Mouse (Mus musculus): ENCODE data around the gene Cyld. TPM values are rescaled to one million over a fixed set of nuclear protein-coding genes. Genes with fewer than 3 reads are reported as not detected.

The Cyld gene
- polyA plus RNA-seq, 1 experiment from 2014 or later, result 12.0 TPM

DNA sequence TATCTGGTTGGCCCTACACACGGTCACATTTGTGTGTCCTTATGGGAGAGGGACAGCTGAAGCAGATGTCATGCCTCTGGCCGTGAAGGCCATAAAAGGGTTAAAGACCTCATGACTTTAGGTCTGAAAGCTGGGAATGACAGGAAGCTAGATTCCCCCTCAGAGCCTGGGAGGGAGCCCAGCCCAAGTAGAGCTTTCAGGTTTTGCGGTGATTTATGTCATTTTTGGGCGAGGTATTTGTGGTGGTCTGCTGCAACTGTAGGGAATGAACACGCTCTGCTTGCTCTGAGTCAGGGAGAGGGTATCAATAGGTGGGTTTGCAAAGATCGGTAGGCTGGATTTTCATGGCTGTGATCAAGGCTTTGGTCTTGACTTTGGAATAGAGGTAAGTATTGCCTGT, 6.9 kb upstream of the Cyld start:
- WGBS, result 79% methylated on average over 6 of the region's 6 CpGs
- Histone ChIP-seq H3K9me3 (replicated peaks) (no peaks in the 10 kb centered on the region), H3K4me2 (no peak overlapping the region), H3K4me1 (replicated peaks) (no peaks in the 10 kb centered on the region), H3K4me3 (no peak overlapping the region), H3K9ac (no peak overlapping the region), H3K27ac (ENCODE audit: poor library complexity, severe bottlenecking) (no peak overlapping the region), H3K36me3 (no peaks in the 10 kb centered on the region), H3K27me3 (replicated peaks) (no peaks in the 10 kb centered on the region)
- no peak for ATAC-seq (ENCODE audit: insufficient number of reproducible peaks, low FRiP score)

DNA sequence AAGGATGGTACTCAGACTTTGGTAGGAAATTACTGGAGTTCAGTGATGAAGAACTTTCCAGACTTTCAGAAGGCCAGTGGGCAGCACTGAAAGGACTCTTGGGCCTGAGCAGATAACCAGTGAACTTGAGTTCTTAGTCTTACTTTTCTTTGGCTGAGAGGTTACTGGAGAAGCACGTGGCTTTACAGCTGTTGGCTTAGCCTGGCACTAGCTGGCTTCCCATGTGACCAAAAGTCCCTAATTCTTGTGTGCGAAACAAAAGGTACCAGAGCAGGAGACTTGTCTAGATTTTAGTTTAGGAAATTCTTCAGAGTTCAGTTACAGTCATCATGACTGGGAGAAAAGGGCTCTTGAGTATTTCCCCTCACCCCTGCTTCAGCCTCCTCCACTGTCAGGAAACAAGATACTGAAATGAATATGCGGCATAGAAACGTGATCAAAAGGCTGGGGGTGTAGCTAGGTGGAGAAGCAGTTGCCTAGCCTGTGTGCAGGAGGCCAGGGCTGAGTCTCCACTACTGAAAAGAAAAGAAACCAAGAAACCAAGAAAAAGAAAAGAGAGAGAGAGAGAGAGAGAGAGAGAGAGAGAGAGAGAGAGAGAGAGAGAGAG, 5.4 kb upstream of the Cyld start:
- no peaks in the 10 kb centered on the region for H3K27me3 ChIP-seq (replicated peaks)
- ATAC-seq (ENCODE audit: insufficient number of reproducible peaks, low FRiP score), result no peak
- 0 out of 2 replicates have a peak, but pooled peaks cover 2% of the 10 kb centered on the region for H3K4me1 ChIP-seq (replicated peaks)
- no peaks in the 10 kb centered on the region for H3K36me3 ChIP-seq
- no peak overlapping the region for H3K9ac ChIP-seq
- no peak overlapping the region for H3K27ac ChIP-seq (ENCODE audit: poor library complexity, severe bottlenecking)
- no peaks in the 10 kb centered on the region for H3K9me3 ChIP-seq (replicated peaks)
- WGBS, result 43% methylated on average over 4 of the region's 4 CpGs
- no peak overlapping the region for H3K4me3 ChIP-seq
- H3K4me2 ChIP-seq, result no peak overlapping the region

- Histone ChIP-seq H3K4me3 (no peak overlapping the region), H3K4me2 (no peak overlapping the region), H3K36me3 (no peaks in the 10 kb centered on the region), H3K4me1 (replicated peaks) (0 out of 2 replicates have a peak, but pooled peaks cover 2% of the 10 kb centered on the region), H3K9me3 (replicated peaks) (no peaks in the 10 kb centered on the region), H3K27me3 (replicated peaks) (no peaks in the 10 kb centered on the region), H3K9ac (no peak overlapping the region), H3K27ac (ENCODE audit: poor library complexity, severe bottlenecking) (no peak overlapping the region)
- WGBS, result 37% methylated on average over 7 of the region's 7 CpGs
- no peak for ATAC-seq (ENCODE audit: insufficient number of reproducible peaks, low FRiP score)
Measured at GRCm38 (mm10) chr8:88691961-88692360, 4.9 kb upstream of the Cyld start.

GRCm38 (mm10) chr8:88692866-88693265, 4.0 kb upstream of the Cyld start:
- Histone ChIP-seq H3K4me2 (no peak overlapping the region), H3K9ac (no peak overlapping the region), H3K36me3 (no peaks in the 10 kb centered on the region), H3K27ac (ENCODE audit: poor library complexity, severe bottlenecking) (no peak overlapping the region), H3K4me1 (replicated peaks) (peaks cover 5% of the 10 kb centered on the region), H3K4me3 (no peak overlapping the region), H3K9me3 (replicated peaks) (no peaks in the 10 kb centered on the region), H3K27me3 (replicated peaks) (no peaks in the 10 kb centered on the region)
- no peak for ATAC-seq (ENCODE audit: insufficient number of reproducible peaks, low FRiP score)
- 77% methylated on average over 6 of the region's 6 CpGs for WGBS

- ATAC-seq (ENCODE audit: insufficient number of reproducible peaks, low FRiP score), result no peak
- no peak overlapping the region for H3K27ac ChIP-seq (ENCODE audit: poor library complexity, severe bottlenecking)
- no peaks in the 10 kb centered on the region for H3K27me3 ChIP-seq (replicated peaks)
- H3K9ac ChIP-seq, result no peak overlapping the region
- WGBS, result 73% methylated on average over 4 of the region's 4 CpGs
- no peaks in the 10 kb centered on the region for H3K9me3 ChIP-seq (replicated peaks)
- H3K4me3 ChIP-seq, result no peak overlapping the region
- H3K4me1 ChIP-seq (replicated peaks), result peaks cover 7% of the 10 kb centered on the region
- no peak overlapping the region for H3K4me2 ChIP-seq
- no peaks in the 10 kb centered on the region for H3K36me3 ChIP-seq
Measured at GRCm38 (mm10) chr8:88693376-88693775, 3.5 kb upstream of the Cyld start.

DNA sequence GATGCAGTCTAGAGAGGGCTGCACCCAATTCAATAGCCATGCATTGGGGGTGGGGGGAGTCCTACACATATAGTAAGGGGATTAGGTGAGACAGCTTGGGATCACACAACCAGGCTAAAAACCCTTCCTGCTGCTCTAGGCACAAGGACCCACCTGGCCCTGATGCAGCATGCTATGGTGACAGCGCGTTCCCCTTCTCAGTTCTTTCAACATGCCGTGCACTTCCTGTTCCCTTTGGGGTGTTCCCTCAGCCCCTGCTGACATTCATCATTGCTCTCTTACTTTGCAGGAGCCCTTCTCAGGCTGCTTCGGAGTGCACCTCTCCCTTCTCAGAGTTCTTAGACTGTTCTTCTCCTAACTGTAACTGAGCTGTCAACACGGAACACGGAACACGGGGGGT, 2.5 kb upstream of the Cyld start:
- no peak overlapping the region for H3K9ac ChIP-seq
- H3K4me1 ChIP-seq (replicated peaks), result peaks cover 7% of the 10 kb centered on the region
- no peaks in the 10 kb centered on the region for H3K27me3 ChIP-seq (replicated peaks)
- H3K27ac ChIP-seq (ENCODE audit: poor library complexity, severe bottlenecking), result no peak overlapping the region
- H3K9me3 ChIP-seq (replicated peaks), result no peaks in the 10 kb centered on the region
- 56% methylated on average over 7 of the region's 7 CpGs for WGBS
- H3K4me3 ChIP-seq, result no peak overlapping the region
- H3K4me2 ChIP-seq, result no peak overlapping the region
- ATAC-seq (ENCODE audit: insufficient number of reproducible peaks, low FRiP score), result no peak
- no peaks in the 10 kb centered on the region for H3K36me3 ChIP-seq

DNA sequence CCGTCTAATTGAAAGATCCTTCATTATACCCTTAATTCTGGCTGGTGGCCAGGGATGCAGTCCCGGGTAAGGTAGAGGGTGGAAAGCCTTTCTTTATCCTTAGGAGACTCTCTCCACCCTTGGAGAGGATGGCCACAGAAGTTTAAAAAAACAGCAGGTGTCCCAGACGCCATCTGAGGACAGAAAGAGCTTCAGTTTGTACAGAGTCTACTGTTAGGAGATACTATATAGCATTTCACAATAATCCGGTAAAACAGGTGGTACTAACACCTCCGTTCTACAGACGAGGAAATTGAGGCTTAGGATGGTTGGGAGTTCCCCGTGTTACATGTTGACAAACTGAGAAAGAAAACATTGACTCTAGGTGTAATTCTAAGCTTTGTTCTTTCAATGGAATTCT, 600 bp upstream of the Cyld start:
- H3K9ac ChIP-seq, result no peak overlapping the region
- no peak overlapping the region; the same call in 1 of the 2 replicates for H3K27ac ChIP-seq (ENCODE audit: poor library complexity, severe bottlenecking)
- H3K4me3 ChIP-seq, result peak overlapping the region; percentile 40
- ATAC-seq (ENCODE audit: insufficient number of reproducible peaks, low FRiP score), result no peak
- H3K36me3 ChIP-seq, result no peaks in the 10 kb centered on the region
- H3K4me1 ChIP-seq (replicated peaks), result peaks cover 7% of the 10 kb centered on the region
- H3K9me3 ChIP-seq (replicated peaks), result no peaks in the 10 kb centered on the region
- H3K27me3 ChIP-seq (replicated peaks), result no peaks in the 10 kb centered on the region
- peak overlapping the region; percentile 64 for H3K4me2 ChIP-seq
- 21% methylated on average over 7 of the region's 7 CpGs for WGBS

DNA sequence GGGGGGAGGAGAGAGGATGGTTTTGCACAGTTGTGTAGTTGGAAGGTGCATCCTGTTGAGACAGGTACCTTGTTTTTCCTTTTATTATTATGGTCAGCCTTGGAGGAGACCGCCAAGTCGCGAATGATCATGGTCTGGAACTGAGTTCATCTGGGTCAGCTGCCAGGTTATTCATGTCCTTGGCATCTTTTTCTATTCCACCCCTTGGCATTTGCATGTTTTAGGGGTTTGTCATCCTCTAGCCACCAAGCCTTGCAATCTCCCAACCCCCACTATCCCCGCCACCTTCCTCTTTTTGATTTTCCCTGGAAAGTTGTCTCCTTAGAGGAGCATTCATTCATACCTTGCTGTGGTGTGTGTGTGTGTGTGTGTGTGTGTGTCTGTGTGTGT, 809 bp downstream of the Cyld start:
- peak overlapping the region; percentile 79 for H3K9ac ChIP-seq
- no peak for ATAC-seq (ENCODE audit: insufficient number of reproducible peaks, low FRiP score)
- WGBS, result 12% methylated on average over 4 of the region's 4 CpGs
- H3K9me3 ChIP-seq (replicated peaks), result no peaks in the 10 kb centered on the region
- H3K27me3 ChIP-seq (replicated peaks), result no peaks in the 10 kb centered on the region
- peaks cover 7% of the 10 kb centered on the region for H3K4me1 ChIP-seq (replicated peaks)
- H3K27ac ChIP-seq (ENCODE audit: poor library complexity, severe bottlenecking), result no peak overlapping the region; the same call in 1 of the 2 replicates
- peak overlapping the region; percentile 67 for H3K4me2 ChIP-seq
- no peaks in the 10 kb centered on the region for H3K36me3 ChIP-seq
- peak overlapping the region; percentile 65 for H3K4me3 ChIP-seq

DNA sequence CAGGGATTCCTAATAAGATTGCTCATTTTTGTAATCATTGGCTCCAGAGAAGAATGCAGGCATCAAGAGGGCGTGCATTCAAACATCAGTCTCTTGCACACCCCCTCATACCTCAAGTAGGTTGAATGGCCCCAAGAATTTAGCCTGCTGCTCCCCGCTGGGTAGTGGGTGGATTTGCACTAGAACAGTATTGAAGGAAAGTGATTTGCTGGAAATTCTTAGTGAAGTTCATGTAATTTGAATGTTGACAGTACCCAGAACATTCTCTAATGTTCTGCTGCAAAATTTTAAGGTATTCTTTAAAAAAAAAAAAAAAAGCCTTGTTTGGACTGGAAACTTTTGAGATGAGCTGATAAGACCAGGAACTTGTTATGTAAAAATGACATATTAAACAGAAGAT, 1.2 kb downstream of the Cyld start:
- ATAC-seq (ENCODE audit: insufficient number of reproducible peaks, low FRiP score), result no peak
- H3K36me3 ChIP-seq, result no peaks in the 10 kb centered on the region
- H3K27me3 ChIP-seq (replicated peaks), result no peaks in the 10 kb centered on the region
- H3K4me2 ChIP-seq, result peak overlapping the region; percentile 67
- peaks cover 7% of the 10 kb centered on the region for H3K4me1 ChIP-seq (replicated peaks)
- no peak overlapping the region for H3K27ac ChIP-seq (ENCODE audit: poor library complexity, severe bottlenecking)
- H3K9me3 ChIP-seq (replicated peaks), result no peaks in the 10 kb centered on the region
- WGBS, result 48% methylated on average over 2 of the region's 2 CpGs
- peak overlapping the region; percentile 65 for H3K4me3 ChIP-seq
- H3K9ac ChIP-seq, result peak overlapping the region; percentile 79

- 34% methylated on average over 2 of the region's 2 CpGs for WGBS
- Histone ChIP-seq H3K27ac (ENCODE audit: poor library complexity, severe bottlenecking) (no peak overlapping the region), H3K4me1 (replicated peaks) (peaks cover 5% of the 10 kb centered on the region), H3K36me3 (no peaks in the 10 kb centered on the region), H3K27me3 (replicated peaks) (no peaks in the 10 kb centered on the region), H3K4me3 (no peak overlapping the region), H3K4me2 (no peak overlapping the region), H3K9ac (no peak overlapping the region), H3K9me3 (replicated peaks) (no peaks in the 10 kb centered on the region)
- no peak for ATAC-seq (ENCODE audit: insufficient number of reproducible peaks, low FRiP score)
Measured at GRCm38 (mm10) chr8:88701611-88702010, 4.8 kb downstream of the Cyld start.

DNA sequence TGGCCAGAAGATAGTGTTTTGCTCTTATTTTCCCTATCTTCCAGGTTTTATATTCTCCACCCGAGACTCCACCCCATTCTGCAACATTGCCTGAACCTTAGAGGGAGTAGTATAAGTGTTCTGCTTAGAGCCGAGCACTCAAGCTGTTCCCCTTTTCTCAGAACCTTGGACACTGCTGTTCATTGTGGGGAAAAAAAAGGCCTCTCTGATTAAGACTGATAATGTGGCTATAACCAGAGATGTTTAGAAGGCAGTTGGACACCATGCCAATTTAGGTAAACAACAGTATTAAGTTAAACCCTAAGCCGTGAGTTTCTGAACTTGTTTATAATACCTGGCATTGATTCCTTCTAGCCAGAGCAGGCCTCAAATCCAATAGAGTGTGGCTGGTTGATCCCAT, 6.0 kb downstream of the Cyld start:
- no peak overlapping the region for H3K4me2 ChIP-seq
- H3K4me1 ChIP-seq (replicated peaks), result peaks cover 3% of the 10 kb centered on the region
- no peak overlapping the region for H3K9ac ChIP-seq
- H3K27me3 ChIP-seq (replicated peaks), result no peaks in the 10 kb centered on the region
- 81% methylated on average over 3 of the region's 3 CpGs for WGBS
- H3K4me3 ChIP-seq, result no peak overlapping the region
- H3K9me3 ChIP-seq (replicated peaks), result no peaks in the 10 kb centered on the region
- H3K27ac ChIP-seq (ENCODE audit: poor library complexity, severe bottlenecking), result no peak overlapping the region
- ATAC-seq (ENCODE audit: insufficient number of reproducible peaks, low FRiP score), result no peak
- H3K36me3 ChIP-seq, result no peaks in the 10 kb centered on the region

DNA sequence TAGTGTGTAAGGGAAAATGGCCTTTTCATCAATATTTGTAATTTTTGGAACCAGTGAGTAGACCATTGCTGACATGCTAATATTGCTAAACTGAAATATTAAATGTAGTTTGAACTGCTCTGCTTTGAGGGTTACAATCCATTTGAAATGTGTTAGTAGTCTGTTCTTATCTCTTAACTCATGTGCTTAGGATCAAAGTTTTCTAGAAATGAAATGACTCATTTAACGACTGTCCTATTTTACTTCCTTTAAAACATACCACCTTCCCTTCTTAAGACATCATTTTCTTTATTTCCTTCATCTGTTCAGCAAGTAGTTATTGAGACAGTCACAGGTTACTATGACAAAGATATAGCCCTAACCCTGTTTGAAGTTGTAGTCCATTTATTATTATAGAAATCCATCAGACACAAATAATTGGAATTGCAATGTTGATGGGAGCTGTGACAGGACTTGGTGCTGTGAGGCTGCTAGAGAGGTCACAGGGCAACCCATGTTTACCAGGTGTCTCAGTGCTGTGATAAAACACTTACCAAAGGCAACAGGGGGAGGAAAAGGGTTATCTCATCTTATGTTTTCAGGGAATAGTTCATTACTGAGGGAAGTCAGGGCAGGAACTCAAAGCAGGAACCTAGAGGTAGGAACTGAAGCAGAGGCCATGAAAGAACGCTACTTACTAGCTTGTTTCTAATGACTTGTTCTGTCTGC, 26.6 kb downstream of the Cyld start:
- H3K9ac ChIP-seq, result no peak overlapping the region
- peaks cover 20% of the 10 kb centered on the region for H3K36me3 ChIP-seq
- H3K27ac ChIP-seq (ENCODE audit: poor library complexity, severe bottlenecking), result no peak overlapping the region
- H3K4me3 ChIP-seq, result no peak overlapping the region
- H3K4me2 ChIP-seq, result no peak overlapping the region
- no peak for ATAC-seq (ENCODE audit: insufficient number of reproducible peaks, low FRiP score)
- peaks cover 7% of the 10 kb centered on the region for H3K4me1 ChIP-seq (replicated peaks)
- H3K27me3 ChIP-seq (replicated peaks), result no peaks in the 10 kb centered on the region
- 89% methylated on average over 2 of the region's 2 CpGs for WGBS
- H3K9me3 ChIP-seq (replicated peaks), result no peaks in the 10 kb centered on the region
